Mouse (Mus musculus) cerebral cortex, adult 2 months (tissue): Measurements from ENCODE around the gene Snx14.

Experiments
- WGBS: fragments of 180-500 bp; shearing (Covaris S2); methylation state at CpG from one replicate; pipeline ENCODE4 v1.1.7; 2018; 5-methylcytosine and 5-hydroxymethylcytosine counted together

Gene Snx14

DNA sequence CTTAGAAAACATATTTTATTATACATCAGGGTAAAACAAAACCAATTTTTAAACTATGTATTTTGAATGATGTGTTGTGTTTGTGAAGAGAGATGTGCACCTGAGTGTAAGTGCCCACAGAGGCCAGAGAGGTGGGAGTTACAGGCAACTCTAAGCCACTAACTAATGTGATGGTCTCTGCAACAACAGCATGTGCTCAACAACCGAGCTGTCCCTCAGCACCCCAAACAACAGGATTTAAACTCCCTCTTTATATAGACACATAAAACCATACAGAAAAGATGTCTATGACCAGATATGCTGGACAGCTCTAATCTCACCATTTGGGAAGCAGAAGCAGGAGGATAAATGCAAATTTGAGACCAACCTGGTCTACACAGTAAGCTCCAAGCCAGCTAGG, 58.2 kb downstream of the Snx14 start:
- WGBS = 90% methylated on average over 1 of the region's 1 CpGs

DNA sequence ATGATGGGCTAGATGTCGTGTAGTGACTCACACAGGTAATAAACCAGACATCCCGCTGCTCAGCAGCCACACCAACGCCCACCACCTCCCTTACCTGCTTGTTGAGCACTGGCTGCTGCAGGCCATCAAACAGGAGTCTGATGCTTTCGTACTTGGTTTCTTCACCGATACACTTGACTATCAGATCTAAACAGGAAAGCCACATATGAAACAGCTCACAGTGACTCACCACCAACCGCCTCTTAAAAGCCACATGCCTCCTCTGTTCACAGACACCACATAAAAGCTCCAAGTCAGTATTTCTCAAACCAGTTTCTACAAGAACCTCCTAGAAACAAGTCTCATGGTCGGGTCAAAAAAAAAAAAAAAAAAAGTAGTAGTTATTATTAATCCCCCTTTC, 58.7 kb downstream of the Snx14 start:
- WGBS = 62% methylated on average over 7 of the region's 7 CpGs

DNA sequence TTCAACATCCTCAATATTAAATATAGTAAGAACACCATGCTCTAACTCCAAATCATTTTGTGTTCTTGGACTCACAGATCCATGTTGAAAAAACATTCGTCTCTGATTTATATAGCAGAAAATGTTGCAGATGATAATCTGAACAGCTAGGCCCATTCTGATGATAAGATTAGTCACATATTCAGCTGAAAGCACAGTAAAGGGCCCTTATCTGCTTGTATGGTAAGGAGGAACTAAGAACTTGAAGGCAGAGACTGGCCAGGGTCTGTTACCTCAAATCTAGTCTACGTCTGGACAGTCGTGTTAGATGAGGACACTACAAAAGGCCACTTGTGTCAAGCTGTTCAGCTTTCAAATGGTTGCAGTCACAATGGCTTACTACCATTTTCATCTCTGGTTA, 59.7 kb downstream of the Snx14 start:
- WGBS = 74% methylated on average over 3 of the region's 3 CpGs

DNA sequence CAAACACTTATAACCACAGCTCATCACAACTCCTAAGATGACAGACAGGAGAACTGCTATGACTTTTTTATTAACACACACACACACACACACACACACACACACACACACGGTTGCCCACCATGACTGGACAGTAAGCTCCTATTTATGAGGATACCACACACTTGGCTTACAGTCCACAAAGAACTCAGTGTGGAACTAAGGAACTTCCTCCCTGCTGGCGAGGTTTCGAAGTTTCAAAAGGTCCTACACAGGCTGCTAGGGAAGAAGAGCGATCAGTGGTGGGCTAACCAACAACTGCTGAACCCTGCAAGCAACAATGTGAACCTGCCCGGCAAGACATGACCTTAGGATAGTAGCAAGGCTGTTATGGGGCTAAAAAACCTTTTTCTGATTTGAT, 61.3 kb downstream of the Snx14 start:
- 69% methylated on average over 5 of the region's 5 CpGs for WGBS

DNA sequence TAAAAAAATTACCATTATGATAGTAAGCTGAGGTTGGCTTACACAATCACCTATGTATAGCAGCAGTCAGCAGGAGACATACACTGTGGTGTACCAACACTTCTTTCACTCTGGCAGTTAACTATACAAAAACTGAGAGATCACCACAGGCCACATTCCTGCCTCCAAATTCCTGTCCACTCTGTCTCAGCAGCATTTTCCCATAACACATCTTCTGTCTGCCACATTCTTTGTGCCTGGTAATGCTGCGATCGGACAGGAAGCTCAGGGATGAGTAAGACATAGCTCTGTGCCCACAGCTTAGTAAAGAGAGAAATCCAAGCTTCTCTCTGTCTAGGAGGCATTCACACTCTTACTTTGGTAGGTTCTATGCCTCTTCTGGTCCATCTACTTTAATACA, 65.8 kb downstream of the Snx14 start:
- 47% methylated on average over 2 of the region's 2 CpGs for WGBS

DNA sequence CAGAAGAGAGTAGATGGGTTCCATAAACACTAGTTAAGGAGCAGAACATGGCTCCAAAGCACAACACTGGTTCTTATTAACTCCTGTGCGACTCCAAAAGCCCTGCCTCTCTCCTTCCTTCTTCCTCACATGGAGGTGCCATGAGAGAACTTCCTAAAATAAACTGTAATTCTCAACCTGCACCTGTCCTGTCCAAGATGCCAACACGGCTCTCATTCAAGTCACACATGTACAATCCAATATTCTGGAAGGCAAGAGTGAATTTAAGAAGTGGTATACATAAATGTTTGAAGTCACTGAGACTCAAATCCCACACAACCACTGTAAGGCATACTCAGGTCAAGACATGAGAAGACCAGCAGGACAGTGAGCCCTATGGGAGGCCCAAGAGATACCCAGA, 67.6 kb downstream of the Snx14 start:
- WGBS = 93% methylated on average over 2 of the region's 2 CpGs

DNA sequence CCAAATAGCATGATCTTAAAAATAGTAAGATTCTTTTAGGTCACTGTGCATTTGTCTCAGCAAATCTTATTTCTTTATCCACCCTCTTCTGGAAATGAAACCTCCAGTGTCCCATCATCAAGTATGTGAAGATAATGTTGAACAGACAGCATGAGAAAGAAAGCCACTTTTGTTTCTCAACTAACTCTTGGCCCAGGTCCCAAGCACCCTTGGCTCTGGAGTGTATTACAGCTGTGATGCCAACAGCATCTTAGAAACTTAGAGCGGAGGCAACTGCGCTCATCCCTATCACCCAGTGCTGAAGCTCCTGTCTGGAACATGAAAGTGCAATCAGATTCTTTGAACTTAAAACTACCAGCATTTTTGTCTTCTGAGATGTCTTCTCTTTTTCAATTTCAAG, 69.1 kb downstream of the Snx14 start:
- 58% methylated on average over 2 of the region's 2 CpGs for WGBS

DNA sequence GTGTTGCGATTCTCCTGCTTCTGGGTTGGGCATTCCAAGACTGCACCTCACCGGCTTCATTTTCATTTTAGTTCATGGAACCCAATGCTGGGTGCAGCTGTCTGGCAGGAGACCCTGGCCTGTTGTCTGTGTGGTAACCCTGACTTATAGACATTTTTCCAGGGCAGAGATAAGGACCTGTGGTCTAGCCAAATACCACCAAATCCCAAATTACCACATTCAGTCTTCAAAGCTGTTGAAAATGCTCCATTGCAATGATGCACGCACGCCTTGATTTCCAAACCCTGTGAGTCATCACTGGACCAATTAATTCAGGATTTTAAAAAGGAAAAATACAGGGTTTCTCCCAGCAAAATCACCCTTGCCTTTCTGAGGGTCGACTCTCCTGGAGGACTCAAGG, 70.3 kb downstream of the Snx14 start:
- WGBS = 85% methylated on average over 5 of the region's 5 CpGs

DNA sequence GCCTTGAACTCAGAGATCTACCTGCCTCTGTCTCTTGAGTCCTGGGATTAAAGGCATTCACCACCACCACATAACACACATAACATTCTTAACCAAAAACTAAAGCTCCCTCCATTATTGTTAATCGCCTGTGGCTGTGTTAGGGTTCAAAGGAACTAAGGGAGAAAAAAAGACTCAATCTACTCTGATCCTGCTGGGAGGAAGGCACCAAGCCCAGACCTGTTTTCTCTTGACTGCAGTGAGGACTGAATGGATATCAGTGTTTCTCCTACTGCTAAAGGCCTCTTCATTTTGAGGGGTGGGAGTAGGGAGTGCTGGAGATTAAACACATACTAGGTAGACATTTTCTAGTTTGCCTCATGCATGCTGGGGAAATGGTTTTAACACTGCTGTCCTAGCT, 71.0 kb downstream of the Snx14 start:
- 48% methylated on average over 1 of the region's 1 CpGs for WGBS

DNA sequence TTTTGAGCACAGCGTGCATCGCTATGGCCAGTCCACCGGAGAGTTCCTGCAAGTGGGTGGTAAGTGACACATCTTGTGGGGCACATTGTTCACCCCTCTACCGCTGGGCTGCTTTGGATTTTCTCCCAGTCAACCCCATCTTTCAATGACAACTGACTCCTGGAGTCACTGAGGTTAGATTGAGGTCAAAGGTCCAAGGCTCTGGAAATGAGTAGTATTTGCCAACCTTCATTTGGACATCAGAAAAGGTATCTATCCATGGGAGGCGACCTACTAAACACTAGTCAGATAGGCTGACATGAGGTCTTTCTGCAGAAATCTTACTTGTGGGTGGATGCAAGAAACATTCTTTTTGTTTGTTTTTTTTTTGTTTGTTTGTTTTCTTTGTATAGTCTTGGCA, 71.4 kb downstream of the Snx14 start:
- 88% methylated on average over 5 of the region's 5 CpGs for WGBS

DNA sequence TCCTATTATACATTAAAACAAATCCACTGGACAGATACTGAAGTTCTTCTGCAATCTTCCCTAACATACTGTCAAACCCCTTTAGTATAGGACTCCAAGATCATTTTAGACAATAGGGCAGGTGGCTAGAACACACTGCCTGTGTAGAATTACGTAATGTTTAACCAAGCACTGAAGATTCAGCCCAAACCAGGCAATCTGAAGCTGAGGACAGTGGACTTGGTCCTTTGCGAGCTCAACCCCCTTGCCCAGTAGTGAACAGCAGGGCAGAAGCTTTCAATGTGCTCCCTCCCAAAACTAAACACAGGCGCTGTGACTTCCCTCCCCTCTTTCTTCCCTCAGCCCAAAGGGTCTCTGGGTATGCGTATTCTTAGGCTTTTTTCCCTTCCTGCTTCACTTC, 71.9 kb downstream of the Snx14 start:
- 98% methylated on average over 4 of the region's 4 CpGs for WGBS

DNA sequence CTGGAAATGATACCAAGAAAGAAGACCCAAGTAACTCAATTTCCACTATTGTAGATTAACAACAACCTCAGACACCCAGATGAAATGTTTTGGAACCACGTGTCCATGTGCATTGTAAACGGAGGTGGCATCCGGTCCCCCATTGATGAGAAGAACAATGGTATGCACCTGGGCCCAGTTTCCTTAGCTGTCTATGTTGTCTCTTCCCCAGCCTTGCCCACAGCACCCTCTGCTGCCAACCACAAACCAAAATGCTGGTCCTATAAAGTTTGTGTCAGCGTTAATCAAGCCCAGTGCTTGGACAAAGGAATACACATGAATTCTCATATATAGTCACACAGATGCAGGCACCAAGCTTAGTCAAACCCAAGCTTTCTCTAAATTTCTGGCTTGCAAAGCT, 72.5 kb downstream of the Snx14 start:
- WGBS = 77% methylated on average over 4 of the region's 4 CpGs

DNA sequence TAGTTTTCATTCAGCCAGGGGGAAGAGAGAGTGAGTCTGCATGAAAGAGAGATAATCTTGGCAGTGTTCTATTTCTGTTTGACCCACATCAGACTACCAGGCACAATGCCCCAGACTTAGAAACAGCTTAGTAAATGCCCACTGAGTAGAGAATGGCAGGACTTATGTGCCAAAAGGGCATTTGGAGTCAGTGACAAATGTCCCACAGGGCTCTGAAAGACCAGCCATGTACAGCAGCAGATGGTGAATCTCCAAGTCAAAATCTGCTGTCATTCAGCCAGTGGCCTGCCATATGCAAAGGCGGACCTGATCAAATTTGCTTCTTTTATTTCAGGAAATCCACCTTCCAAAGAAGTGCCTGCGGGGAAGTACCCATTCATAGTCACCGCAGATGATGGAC, 75.7 kb downstream of the Snx14 start:
- 71% methylated on average over 3 of the region's 3 CpGs for WGBS

DNA sequence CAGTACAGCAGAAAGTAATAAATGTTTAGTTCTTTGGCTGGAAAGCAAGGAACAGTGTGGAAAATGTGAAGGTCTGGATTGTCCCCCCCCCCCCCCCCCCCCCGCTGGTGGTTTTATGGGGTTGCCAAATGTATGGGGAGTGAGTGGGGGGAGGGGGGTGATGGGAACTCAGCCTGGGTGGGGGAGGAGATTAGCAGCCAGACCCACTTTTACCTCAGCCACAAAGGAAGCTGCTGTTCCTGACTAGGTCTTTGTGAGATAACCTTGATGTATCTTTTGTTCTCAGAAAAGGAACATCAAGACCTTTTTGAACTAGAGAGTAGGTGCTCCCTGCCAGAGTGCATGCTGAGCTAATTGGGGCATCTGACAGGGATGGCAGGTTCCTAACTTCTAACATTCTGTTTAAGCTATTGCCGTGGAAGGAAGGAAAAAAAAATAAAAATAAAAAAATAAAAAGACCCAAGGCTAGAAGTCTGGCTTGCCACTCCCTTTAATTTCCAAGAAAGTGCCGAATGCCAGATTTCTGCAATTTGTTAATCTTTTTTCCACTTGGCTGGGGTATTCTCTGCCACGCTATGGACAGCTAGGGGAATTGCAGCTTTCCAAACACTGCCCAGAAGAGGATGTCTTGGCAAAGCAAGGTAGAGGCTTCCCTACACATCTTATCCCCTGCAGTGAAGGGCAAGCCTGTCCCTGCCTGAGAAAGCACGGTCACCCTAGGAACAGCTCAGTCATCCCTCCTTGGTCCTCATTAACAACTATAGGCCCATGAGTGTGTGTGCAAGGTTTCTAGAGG, 76.5 kb downstream of the Snx14 start:
- WGBS = 18% methylated on average over 5 of the region's 5 CpGs

DNA sequence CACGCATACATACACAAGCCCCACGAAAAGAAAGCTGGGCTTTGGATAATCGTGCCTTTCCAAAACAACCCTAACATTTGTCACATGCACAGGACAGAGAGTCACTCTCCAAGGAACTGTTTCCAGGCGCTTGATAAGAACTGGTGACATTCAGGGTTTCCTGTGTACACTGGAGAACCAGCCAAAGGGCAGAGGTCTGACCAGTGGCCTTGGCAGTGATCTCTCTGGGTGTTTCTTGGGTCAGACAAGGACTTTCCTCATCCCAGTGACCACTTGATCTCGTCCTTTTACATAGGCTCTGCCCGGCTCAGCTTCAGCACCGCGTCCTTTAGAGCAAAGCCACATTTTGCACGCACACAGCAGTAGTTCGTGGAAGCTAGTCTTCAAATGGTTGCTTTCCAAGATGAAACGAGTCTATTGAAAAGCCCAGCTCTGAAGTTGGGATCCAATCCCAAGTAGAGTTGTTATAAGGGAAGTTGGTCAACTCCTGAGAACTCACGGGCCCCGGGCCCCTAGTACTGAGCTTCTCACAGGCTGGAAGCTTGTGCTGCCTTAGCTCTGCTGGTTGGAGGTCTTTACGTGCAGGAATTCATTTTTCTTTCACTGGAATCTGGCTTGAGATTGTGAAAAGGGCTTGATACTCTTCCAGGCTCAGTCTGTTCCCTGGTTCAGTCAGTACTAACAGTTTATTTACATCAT, 77.4 kb downstream of the Snx14 start:
- 73% methylated on average over 14 of the region's 14 CpGs for WGBS

DNA sequence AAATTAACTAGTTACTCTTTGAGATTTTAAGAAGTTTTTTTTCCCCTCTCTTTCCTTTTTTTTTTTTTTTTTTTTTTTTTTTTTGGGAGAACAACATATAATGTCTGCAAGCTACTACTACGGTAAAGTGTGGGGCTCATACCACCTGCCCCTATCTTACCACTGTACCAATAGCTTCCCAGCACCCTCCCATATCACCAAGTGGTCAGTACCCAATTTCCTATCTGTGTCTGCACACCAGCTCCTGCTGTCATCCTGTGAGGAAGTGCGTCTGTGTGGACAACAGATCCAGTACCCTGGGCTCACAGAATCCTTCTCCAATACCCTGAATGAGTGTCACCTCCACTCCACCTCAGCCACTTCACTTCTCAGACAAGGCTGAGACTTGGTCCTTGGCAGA, 79.6 kb downstream of the Snx14 start:
- WGBS = 82% methylated on average over 2 of the region's 2 CpGs

DNA sequence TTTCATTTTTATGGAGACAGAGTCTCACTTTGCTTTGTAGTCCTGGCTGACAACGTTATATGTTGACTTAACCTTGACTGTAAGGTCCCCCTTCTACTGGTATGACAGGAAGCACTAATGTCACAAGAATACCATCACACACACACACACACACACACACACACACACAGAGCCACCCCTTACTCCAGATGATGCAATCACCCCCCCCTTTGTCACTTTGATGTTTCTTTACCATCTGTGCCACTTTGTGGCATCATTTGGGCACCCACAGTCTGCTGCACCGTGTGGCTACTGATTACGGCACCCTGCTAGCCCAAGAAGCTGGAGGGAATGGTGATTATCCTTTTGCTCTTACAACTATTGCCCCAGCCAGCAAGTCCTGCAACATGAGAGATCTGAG, 81.6 kb downstream of the Snx14 start:
- WGBS = 70% methylated on average over 3 of the region's 3 CpGs

DNA sequence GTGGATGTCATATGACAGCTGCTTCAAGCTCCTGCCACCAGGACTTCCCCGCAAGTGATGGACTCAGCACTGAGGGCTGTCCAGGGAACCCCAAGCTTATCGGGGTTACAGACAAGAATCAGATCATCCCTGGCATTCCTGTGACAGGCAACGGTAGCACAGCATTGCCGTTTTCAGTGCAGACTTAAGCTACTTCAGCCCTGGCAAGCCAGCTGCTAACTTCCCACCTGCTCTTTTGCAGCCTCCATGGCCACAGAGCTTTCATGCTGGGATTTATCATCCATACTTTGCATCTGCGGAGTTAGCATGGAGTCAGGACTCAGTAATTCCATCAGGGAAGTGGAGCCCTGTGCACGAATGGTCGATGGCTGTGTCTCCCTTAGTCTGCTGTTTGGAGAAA, 85.3 kb downstream of the Snx14 start:
- 74% methylated on average over 7 of the region's 7 CpGs for WGBS

DNA sequence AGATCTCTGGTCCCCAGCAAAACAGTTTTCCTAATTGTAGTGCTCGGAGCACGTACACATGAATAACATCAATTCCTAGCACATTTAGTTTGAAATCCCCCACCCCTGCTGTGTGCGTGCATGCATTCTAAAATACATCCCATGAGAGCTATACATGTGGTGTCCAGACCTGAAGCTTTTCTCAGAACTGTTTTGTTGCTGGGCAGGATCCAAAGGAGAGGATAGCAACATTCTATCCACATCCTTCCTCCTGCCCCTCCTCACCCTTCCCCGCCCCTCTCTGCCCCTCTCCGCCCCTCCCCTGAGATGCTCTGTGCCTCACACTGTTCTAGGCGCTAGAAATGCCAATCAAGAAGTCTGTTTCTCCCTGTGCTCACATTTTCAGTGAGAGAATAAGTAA, 86.0 kb downstream of the Snx14 start:
- WGBS = 59% methylated on average over 6 of the region's 6 CpGs

DNA sequence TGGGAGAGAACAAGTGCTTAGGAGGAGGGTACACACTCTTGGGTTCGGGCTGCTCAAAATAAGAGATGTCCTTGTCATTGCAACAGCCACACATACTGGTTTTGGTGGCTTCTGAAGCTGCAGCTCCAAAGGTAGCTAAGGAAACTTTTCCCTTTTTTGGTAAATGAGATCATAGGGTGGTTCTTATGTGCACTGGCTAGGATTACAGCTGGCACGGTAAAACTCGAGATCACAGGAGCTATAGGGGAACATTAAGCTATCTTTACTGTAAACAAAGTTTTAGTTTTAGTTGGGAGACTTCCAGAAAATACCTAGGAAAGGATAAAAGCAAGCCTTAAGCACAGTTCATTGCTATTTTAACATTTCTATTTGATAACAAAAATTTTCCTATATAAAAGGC, 87.6 kb downstream of the Snx14 start:
- 61% methylated on average over 3 of the region's 3 CpGs for WGBS

DNA sequence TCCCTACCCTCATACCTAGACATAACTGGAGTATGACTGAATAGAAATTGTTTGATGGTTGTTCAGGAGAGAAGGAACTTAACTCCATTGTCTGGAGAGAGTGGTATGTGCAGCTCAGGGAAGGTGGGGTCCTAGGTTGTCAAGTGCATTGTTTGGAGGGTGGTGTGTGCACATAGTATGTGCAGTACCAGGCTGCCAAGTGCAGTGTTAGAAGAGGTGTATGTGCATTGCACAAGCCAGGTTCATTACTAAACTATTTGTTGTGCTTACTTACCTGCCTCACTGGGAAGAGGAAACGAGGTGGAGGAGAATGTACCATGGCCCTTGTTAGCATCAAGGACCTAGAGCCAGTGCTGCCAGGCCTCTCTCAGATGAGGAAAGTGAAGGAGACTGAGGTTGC, 88.4 kb downstream of the Snx14 start:
- WGBS = 84% methylated on average over 1 of the region's 1 CpGs

DNA sequence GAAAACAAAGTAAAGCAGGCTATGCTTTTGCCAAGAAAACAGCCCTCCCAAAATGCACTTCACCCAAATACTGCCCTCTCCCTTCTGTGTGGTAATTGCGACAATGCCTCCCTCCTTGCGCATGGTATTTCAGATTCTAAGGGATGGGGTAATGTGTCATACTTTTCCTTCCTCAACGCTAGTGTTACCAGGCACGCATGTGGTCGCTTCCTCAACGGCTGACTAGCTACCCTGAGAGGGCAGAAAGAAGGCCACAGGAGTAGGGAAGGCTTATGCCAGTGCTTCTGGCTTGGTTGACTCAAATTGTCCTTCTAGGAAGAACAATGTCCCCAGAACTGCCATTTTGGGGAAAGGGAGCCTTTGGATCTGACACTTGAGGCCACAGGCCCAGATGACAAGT, 90.1 kb downstream of the Snx14 start:
- 91% methylated on average over 6 of the region's 6 CpGs for WGBS

DNA sequence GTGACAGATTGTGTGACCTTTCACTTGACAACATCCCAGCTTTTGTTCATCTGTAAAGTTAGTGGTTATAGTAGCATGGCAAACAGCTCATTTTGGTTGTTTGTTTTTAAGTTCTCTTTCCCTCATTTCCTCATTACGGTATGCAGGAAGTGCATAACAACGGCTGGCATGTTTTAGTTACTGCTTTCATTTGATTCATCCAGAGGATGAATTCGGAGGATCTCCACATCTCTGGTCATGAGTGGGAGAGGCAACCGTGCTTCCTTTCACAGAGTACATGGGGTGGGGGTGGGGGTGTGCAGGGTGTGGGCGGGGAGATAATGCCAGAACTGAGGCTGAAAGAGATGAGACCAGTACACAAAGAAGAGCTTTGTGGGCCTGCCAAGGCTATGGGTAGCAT, 91.9 kb downstream of the Snx14 start:
- WGBS = 27% methylated on average over 5 of the region's 5 CpGs

DNA sequence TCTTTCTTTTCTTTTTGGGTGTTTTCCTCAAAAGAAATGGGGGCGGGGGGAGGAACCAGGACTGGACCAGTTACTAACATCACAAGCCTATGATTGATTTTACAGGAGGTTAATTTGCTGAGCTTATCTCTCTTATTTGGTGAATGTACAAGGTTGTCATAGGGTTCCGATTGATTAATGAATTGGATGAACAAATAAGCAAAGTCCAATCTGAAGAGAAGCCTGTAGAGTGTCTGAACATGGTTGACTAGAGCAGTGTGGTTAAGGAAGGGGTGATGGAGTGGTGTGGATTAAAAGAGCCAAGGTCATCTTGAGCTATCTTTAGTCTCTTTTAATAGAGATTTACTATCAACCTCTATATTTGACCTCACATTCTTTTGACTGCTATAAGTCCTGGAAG, 94.3 kb downstream of the Snx14 start:
- WGBS = 95% methylated on average over 2 of the region's 2 CpGs
